Mouse (Mus musculus): ENCODE data around the gene Noa1.

Noa1 gene

GRCm38 (mm10) chr5:77309924-77310772 is at the start of gene Noa1, which contains the start of gene Polr2b:
Gene Noa1, minus strand, starts transcription at chr5:77310084.
Gene Polr2b, plus strand, starts transcription at chr5:77310147.
- DNase-seq (ENCODE audit: low spot score in 2 of 2): peak; percentile 98 to 99

GRCm38 (mm10) chr5:77358347-77358746 is 48.5 kb upstream of the Noa1 start:
- no peak for DNase-seq (ENCODE audit: low spot score in 2 of 2)

GRCm38 (mm10) chr5:77357405-77358149 is 47.7 kb upstream of the Noa1 start:
- no peak for DNase-seq (ENCODE audit: low spot score in 2 of 2)

GRCm38 (mm10) chr5:77355307-77356265 is 45.7 kb upstream of the Noa1 start:
- no peak for DNase-seq (ENCODE audit: low spot score in 2 of 2)

GRCm38 (mm10) chr5:77354361-77354787 is 44.5 kb upstream of the Noa1 start:
- DNase-seq (ENCODE audit: low spot score in 2 of 2): peak; percentile 90

- DNase-seq (ENCODE audit: low spot score in 2 of 2): no peak
Measured at GRCm38 (mm10) chr5:77351691-77352090, 41.8 kb upstream of the Noa1 start.

GRCm38 (mm10) chr5:77349971-77350658 is 40.2 kb upstream of the Noa1 start:
- no peak for DNase-seq (ENCODE audit: low spot score in 2 of 2)

- DNase-seq (ENCODE audit: low spot score in 2 of 2): no peak
Measured at GRCm38 (mm10) chr5:77348901-77349300, 39.0 kb upstream of the Noa1 start.

GRCm38 (mm10) chr5:77340033-77340432 is 30.1 kb upstream of the Noa1 start:
- no peak for DNase-seq (ENCODE audit: low spot score in 2 of 2)

- no peak for DNase-seq (ENCODE audit: low spot score in 2 of 2)
Measured at GRCm38 (mm10) chr5:77330154-77330553, 20.3 kb upstream of the Noa1 start.

- no peak for DNase-seq (ENCODE audit: low spot score in 2 of 2)
Measured at GRCm38 (mm10) chr5:77324936-77325335, 15.1 kb upstream of the Noa1 start.

GRCm38 (mm10) chr5:77314986-77315385 is 5.1 kb upstream of the Noa1 start:
- no peak for DNase-seq (ENCODE audit: low spot score in 2 of 2)

GRCm38 (mm10) chr5:77314206-77314605 is 4.3 kb upstream of the Noa1 start:
- DNase-seq (ENCODE audit: low spot score in 2 of 2): no peak

- peak; percentile 26 to 38 for DNase-seq (ENCODE audit: low spot score in 2 of 2)
Measured at GRCm38 (mm10) chr5:77309051-77309906, 605 bp downstream of the Noa1 start.

- no peak for DNase-seq (ENCODE audit: low spot score in 2 of 2)
Measured at GRCm38 (mm10) chr5:77307821-77308553, 1.9 kb downstream of the Noa1 start.

- no peak for DNase-seq (ENCODE audit: low spot score in 2 of 2)
Measured at GRCm38 (mm10) chr5:77301296-77301903, 8.5 kb downstream of the Noa1 start.

GRCm38 (mm10) chr5:77299486-77299885 is 10.4 kb downstream of the Noa1 start:
- no peak for DNase-seq (ENCODE audit: low spot score in 2 of 2)

GRCm38 (mm10) chr5:77292803-77293522 is 16.9 kb downstream of the Noa1 start:
- no peak for DNase-seq (ENCODE audit: low spot score in 2 of 2)
